Mouse (Mus musculus) myocyte (in vitro differentiated cells): ENCODE measurements around the gene Cd7. TPM values are rescaled to one million over a fixed set of nuclear protein-coding genes. Genes with fewer than 3 reads are reported as not detected.

Experiments
- H3K27me3 ChIP-seq: one replicate; pipeline ENCODE4 v1.6.1; 2011; ENCODE audit not compliant: control insufficient read depth, insufficient read depth, insufficient read length
- H3K36me3 ChIP-seq: one replicate; pipeline ENCODE4 v1.6.1; 2011; ENCODE audit not compliant: control insufficient read depth, insufficient read depth
- H3K4me2 ChIP-seq: one replicate; pipeline ENCODE4 v1.6.1; 2011; ENCODE audit warnings: low read depth, control low read depth
- H3K4me3 ChIP-seq: one replicate; pipeline ENCODE4 v1.5.1; 2011; ENCODE audit warnings: mild to moderate bottlenecking, control low read depth, moderate library complexity
- H3K79me2 ChIP-seq: one replicate; pipeline ENCODE4 v1.6.1; 2011; ENCODE audit not compliant: control insufficient read depth, insufficient read depth
- H3ac ChIP-seq: one replicate; pipeline ENCODE4 v1.6.1; 2011; ENCODE audit not compliant: control insufficient read depth, insufficient read length
- CEBPB ChIP-seq: IDR thresholded peaks from 2 replicates; pipeline ENCODE4 v1.6.1; 2011; ENCODE audit warnings: mild to moderate bottlenecking, moderate library complexity; ENCODE audit not compliant: poor library complexity, insufficient read depth, severe bottlenecking
- E2F4 ChIP-seq: IDR thresholded peaks from one replicate; pipeline ENCODE4 v1.6.1; 2011; ENCODE audit warnings: mild to moderate bottlenecking, control low read depth, moderate library complexity; ENCODE audit not compliant: insufficient read depth
- MAX ChIP-seq: IDR thresholded peaks from one replicate; pipeline ENCODE4 v1.6.1; 2011; ENCODE audit warnings: low read depth, mild to moderate bottlenecking, control low read depth
- MYOD1 ChIP-seq, 3 experiments: IDR thresholded peaks; one replicate each; pipeline ENCODE4 v1.6.1; 2011; ENCODE audit warnings: control low read depth in 2 of 3, low read depth in 2 of 3, mild to moderate bottlenecking in 2 of 3, moderate library complexity in 1 of 3; ENCODE audit not compliant: insufficient read length in 2 of 3, control insufficient read depth in 1 of 3
- MYOG ChIP-seq, 3 experiments: IDR thresholded peaks; one replicate each; pipeline ENCODE4 v1.6.1; 2011; ENCODE audit warnings: control low read depth in 2 of 3, low read depth in 2 of 3, mild to moderate bottlenecking in 2 of 3; ENCODE audit not compliant: insufficient read length in 2 of 3, control insufficient read depth in 1 of 3, insufficient read depth in 1 of 3
- POLR2A ChIP-seq: IDR thresholded peaks from one replicate; pipeline ENCODE4 v1.6.1; 2011; ENCODE audit warnings: low read depth, mild to moderate bottlenecking, control low read depth, moderate library complexity; ENCODE audit not compliant: insufficient read length
- POLR2AphosphoS2 ChIP-seq: IDR thresholded peaks from one replicate; pipeline ENCODE4 v1.6.1; 2011; ENCODE audit warnings: low read depth, control low read depth; ENCODE audit not compliant: insufficient read length
- REST ChIP-seq: IDR thresholded peaks from one replicate; pipeline ENCODE4 v1.6.1; 2011; ENCODE audit warnings: mild to moderate bottlenecking, control low read depth, moderate library complexity; ENCODE audit not compliant: insufficient read depth, insufficient read length
- SRF ChIP-seq: IDR thresholded peaks from one replicate; pipeline ENCODE4 v1.6.1; 2011; ENCODE audit warnings: low read depth; ENCODE audit not compliant: control insufficient read depth, insufficient read length
- TCF12 ChIP-seq: IDR thresholded peaks from one replicate; pipeline ENCODE4 v1.6.1; 2011; ENCODE audit warnings: mild to moderate bottlenecking, control low read depth; ENCODE audit not compliant: poor library complexity, insufficient read depth, severe bottlenecking
- TCF3 ChIP-seq: IDR thresholded peaks from one replicate; pipeline ENCODE4 v1.6.1; 2011; ENCODE audit warnings: low read depth, control low read depth; ENCODE audit not compliant: insufficient read length
- USF1 ChIP-seq: IDR thresholded peaks from one replicate; pipeline ENCODE4 v1.6.1; 2011; ENCODE audit warnings: low read depth, mild to moderate bottlenecking, control low read depth, moderate library complexity
- polyA plus RNA-seq: library from polyadenylated mRNA; unstranded; fragments of >200 nt; fragmentation: generic; extraction: Trizol; gene quantifications from one replicate; pipeline ENCODE4 v1.2.1, GENCODE M21; 2012; ENCODE audit warnings: missing spikeins

The Cd7 gene
- polyA plus RNA-seq, 1 experiment = 0.35 TPM

DNA sequence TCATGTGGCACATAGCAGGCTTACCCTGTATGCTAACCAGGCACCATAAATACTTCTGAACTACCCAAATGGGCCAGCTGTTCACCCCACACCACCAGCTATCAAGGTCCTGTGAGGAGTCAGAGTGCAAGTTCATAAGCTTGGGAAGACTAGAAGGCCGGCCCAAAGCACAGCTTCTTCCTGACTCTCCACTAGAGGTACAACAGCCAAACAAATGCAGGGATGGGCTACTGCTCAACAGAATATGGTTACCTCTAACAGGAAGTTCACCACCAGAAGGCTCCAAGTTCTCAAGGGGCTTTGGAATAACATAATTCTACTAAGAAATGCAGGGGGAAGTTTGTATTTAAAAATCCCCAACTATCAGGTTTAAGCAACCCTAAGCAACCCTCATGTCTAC is 49.7 kb downstream of the Cd7 start:
- no peak overlapping the region for H3ac ChIP-seq
- H3K4me2 ChIP-seq = peak overlapping the region; percentile 83
- peaks cover 4% of the 10 kb centered on the region for H3K36me3 ChIP-seq
- H3K4me3 ChIP-seq = peak overlapping the region; percentile 67
- TF ChIP-seq MYOD1 (IDR thresholded peaks at IDR 0.05; ENCODE audit: control insufficient read depth in 1 of 3, insufficient read length in 2 of 3, low read depth in 2 of 3) = peak in 1 of 3 experiments; percentile 30
- TF ChIP-seq MYOG (IDR thresholded peaks at IDR 0.05; ENCODE audit: control insufficient read depth in 1 of 3, insufficient read depth in 1 of 3, insufficient read length in 2 of 3, low read depth in 2 of 3) = peak in 2 of 3 experiments; percentile 29 to 38
- no peak for TF ChIP-seq USF1
- no peaks in the 10 kb centered on the region for H3K27me3 ChIP-seq
- H3K79me2 ChIP-seq = peaks cover 55% of the 10 kb centered on the region

DNA sequence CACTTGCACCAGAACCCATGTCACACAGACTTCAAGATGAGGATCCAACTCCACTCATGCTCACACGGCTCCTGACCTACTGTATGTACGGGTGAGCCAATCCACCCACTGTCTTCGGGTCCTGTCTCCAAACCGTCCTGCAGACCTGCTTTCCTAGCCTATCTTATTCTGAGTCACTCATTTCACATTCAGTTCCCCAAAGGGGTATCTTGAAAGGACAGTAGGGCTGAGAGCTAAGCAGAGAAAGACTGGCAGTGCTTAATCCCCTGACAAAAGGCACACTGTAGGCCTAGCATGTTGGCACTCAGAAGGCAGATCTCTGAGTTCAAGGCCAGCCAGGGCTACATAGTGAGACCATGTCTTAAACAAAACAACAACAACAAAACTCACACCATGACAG is 50.8 kb downstream of the Cd7 start:
- Histone ChIP-seq H3K4me2 (peak overlapping the region; percentile 83), H3K27me3 (no peaks in the 10 kb centered on the region), H3K79me2 (peaks cover 66% of the 10 kb centered on the region), H3K4me3 (no peak overlapping the region), H3ac (no peak overlapping the region), H3K36me3 (peaks cover 4% of the 10 kb centered on the region)
- TF ChIP-seq USF1 (no peak), POLR2A (no peak), POLR2AphosphoS2 (no peak), TCF3 (no peak), E2F4 (no peak), MAX (no peak), CEBPB (no peak), MYOG (IDR thresholded peaks at IDR 0.05; ENCODE audit: control insufficient read depth in 1 of 3, insufficient read depth in 1 of 3, insufficient read length in 2 of 3, low read depth in 2 of 3) (no peak), REST (no peak), TCF12 (no peak), MYOD1 (IDR thresholded peaks at IDR 0.05; ENCODE audit: control insufficient read depth in 1 of 3, insufficient read length in 2 of 3, low read depth in 2 of 3) (no peak), SRF (no peak)

GRCm38 (mm10) chr11:120987608-120988007 is 51.6 kb downstream of the Cd7 start:
- Histone ChIP-seq H3ac (no peak overlapping the region), H3K4me2 (peak overlapping the region; percentile 10), H3K27me3 (no peaks in the 10 kb centered on the region), H3K79me2 (peaks cover 74% of the 10 kb centered on the region), H3K36me3 (peaks cover 12% of the 10 kb centered on the region), H3K4me3 (no peak overlapping the region)
- TF ChIP-seq POLR2AphosphoS2 = no peak
- no peak for TF ChIP-seq CEBPB
- TF ChIP-seq MAX = no peak
- no peak for TF ChIP-seq TCF3
- no peak for TF ChIP-seq MYOD1 (IDR thresholded peaks at IDR 0.05; ENCODE audit: control insufficient read depth in 1 of 3, insufficient read length in 2 of 3, low read depth in 2 of 3)
- TF ChIP-seq TCF12 = no peak
- no peak for TF ChIP-seq MYOG (IDR thresholded peaks at IDR 0.05; ENCODE audit: control insufficient read depth in 1 of 3, insufficient read depth in 1 of 3, insufficient read length in 2 of 3, low read depth in 2 of 3)
- no peak for TF ChIP-seq USF1
- no peak for TF ChIP-seq POLR2A
- TF ChIP-seq E2F4 = no peak
- no peak for TF ChIP-seq REST
- no peak for TF ChIP-seq SRF

Other genes with a start within 250 kb of the Cd7 start
- gene Dus1l, start 243.0 kb downstream of the Cd7 start, polyA plus RNA-seq = 58.3 TPM
- gene Fasn, start 214.9 kb downstream of the Cd7 start, polyA plus RNA-seq = 226 TPM
- gene Ccdc57, start 106.5 kb downstream of the Cd7 start, polyA plus RNA-seq = 1.8 TPM
- 9.7 TPM for gene Slc16a3, start 90.9 kb downstream of the Cd7 start, polyA plus RNA-seq
- 79.5 TPM for gene Csnk1d, start 48.1 kb downstream of the Cd7 start, polyA plus RNA-seq
- gene Sectm1b, start 24.2 kb upstream of the Cd7 start, polyA plus RNA-seq = not detected
- 0.12 TPM for gene Sectm1a, start 41.8 kb upstream of the Cd7 start, polyA plus RNA-seq
- 0.05 TPM for gene Tex19.2, start 79.3 kb upstream of the Cd7 start, polyA plus RNA-seq
- not detected for gene Tex19.1, start 106.7 kb upstream of the Cd7 start, polyA plus RNA-seq
- gene Uts2r, start 120.9 kb upstream of the Cd7 start, polyA plus RNA-seq = 0.20 TPM
- 11.6 TPM for gene Hexdc, start 165.0 kb upstream of the Cd7 start, polyA plus RNA-seq
- gene Ogfod3, start 165.3 kb upstream of the Cd7 start, polyA plus RNA-seq = 12.5 TPM
- 22.3 TPM for gene Cybc1, start 189.9 kb upstream of the Cd7 start, polyA plus RNA-seq
- 27.0 TPM for gene Narf, start 197.8 kb upstream of the Cd7 start, polyA plus RNA-seq
- gene Foxk2, start 220.6 kb upstream of the Cd7 start, polyA plus RNA-seq = 41.7 TPM